Mouse (Mus musculus): ENCODE results near the gene Nol4l.

The Nol4l gene

DNA sequence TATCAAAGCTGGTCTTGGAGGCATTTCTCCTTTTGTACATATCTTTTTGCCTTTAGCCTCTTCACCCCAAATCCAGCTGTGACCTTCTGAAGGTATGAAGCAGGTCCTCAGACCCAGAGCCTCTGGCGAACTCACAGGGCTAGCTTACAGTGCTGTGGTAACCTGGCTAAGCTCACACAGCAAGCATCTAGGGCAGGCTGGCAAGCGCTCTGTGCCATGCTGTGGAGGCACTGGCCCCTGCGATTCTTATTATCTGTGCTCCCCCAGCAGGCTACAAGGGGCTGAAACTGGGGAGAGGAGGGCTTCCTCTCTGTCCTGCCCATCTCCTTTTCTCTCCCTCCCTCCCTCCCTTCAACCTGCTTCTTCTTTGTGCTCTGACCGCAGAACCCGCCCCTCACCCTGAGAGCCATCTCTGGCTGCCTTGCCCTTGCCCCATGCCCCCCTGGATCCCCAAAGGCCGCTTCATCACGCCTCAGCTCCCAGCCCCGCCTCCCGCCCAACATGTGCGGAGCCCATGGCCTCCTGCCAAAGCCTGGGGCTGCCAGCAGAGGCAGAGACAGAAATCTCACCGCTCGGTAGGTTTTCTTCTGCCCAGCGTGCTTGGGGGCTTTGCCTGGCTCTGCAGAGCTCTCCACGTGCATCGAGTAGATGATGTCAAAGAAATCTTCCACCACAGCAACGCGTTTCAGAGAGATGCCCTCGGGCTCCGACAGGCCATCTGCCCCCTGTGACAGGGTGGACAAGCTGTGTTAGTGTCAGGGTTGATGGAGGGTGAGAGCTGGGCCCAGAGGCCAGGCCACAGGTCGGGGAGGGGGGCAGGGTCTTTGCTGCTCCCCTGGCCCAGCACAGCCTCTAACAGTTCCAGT lies 46.4 kb downstream of the Nol4l start:
- peak; percentile 61 to 89 for DNase-seq (ENCODE audit: low spot score in 2 of 2)

DNA sequence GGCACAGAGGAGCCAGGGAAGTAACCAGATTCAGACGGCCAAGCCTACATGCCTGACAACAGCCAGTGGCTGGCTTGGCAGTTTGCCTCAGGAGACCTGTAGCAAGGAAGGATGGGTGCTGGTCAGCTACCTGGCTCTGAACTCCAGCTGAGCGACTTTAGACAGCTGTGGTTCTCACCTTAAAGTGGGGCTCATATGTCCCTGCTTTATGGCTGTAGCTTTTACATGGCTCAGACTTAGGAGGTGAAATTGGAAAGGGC lies 48.0 kb downstream of the Nol4l start:
- no peak for DNase-seq (ENCODE audit: low spot score in 2 of 2)

DNA sequence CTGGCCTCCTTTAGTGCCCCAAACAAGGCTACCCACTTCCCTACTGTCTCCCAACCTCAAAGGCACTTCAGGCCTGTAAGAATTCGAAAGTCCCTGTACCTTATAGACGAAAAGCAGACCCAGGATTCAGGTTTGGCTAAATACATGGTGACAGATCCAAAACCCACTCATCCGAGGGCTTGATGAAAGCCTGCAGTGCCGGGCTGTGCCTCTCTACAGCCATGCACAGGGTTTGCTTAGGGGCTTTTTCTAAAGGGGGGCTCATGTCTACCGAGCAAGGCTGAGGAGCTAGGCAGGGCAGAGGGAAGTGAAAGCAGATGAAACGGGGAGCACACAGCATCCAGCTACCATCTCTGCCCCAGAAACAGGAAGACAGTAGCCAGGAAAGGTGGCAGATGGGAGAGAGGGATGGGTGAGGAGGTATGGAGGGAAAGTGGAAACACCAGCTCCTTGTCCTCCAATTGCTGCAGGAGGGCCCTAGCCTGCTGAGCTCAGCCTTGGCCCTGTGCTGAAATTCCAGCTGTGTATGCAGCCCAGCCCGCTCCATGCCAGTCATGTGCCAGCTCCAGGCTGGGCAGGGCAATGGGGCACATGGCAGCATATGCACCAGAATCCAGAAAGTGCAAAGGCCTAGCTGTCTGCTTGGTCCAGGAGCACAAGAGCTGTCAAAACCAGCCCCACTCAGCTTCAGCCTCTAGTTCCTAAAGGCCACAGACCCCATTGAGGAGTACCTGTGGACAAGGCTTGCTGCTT lies 48.5 kb downstream of the Nol4l start:
- DNase-seq (ENCODE audit: low spot score in 2 of 2), result peak in 1 of 2 experiments; percentile 36

DNA sequence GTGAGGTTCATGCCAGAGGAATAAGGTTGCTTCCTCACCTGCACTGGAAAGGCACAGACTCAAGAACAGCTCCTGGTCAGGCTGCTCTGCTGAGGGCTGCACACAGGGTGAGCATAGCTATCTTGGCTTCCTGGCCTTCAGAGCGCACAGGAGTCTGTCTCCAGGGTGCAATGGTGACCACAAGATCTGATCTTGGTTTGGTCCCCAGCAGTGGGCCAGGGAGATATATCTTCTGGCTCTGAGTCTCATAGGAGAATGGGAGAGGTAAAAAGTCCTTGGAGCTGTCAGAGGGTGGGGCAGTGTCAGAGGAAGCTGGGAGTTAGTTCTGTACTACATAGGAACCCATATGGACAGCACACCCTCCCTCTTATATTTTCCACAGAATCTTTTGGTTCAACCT lies 50.3 kb downstream of the Nol4l start:
- no peak for DNase-seq (ENCODE audit: low spot score in 2 of 2)

DNA sequence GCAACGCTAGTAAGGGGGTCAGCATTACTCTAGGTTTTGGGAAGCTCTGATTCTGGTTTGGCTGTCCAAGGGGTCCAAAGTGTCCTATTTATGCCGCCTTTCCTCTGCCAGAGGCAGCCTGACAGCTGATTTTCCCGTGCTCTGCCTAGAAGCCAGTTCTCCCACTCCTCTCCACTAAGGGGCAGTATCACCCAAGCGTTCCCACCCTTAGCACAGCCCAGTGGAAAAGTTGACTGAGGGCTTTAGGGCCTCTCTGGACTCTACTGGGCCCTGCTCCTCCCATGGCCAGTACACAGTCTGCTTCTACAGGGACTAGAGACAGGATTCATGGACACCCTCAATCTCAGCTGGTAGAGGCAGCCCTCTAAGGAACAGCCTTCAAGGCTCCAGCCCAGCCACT lies 51.2 kb downstream of the Nol4l start:
- DNase-seq (ENCODE audit: low spot score in 2 of 2), result peak; percentile 57 to 83

DNA sequence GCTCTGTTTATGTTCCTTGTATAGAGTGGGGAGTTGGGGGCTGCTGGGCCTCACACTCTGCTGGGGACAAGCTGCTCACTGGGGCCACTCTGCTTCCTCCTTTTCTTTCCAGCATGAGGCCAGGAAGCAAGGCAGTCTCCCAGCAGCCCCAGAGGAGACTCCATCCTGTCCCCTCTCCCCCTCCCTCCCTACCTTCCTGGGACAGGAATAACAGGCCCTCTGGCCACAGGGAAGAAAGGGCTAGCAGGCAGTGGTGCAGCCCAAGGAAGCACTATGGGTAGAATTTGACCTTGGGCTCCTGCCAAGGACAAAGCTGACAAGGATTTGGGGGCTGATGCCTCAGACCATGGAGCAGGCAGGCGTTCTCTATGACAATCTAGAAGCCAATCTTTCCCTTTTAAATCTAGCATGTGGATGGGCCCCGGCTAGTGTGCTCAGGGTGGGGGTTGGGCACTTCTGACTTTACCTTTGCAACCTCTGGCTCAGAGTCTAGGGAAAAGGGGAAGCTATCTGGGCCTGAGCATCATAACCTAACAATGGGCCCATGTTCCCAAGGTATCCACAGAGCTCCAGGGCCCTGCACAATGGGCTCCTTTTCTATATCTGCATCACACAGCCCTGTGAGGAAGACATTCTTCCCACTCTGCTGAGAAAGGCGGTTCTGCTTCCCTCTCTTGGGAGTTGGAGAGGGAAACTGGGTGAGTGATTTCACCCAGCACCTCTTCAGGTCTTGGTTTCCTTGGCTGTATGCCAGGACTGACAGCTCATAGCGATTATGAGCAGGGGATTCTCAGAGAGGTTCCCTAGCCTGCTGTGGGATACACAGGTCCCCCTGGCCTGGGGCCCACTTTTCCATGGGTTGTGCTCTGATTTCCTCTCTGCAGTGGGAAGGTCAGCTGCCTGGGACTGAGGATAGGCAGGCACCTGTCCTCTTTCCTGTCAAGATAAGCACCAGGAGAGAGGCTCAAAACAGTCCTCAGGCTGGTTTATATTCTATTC lies 54.4 kb downstream of the Nol4l start:
- DNase-seq (ENCODE audit: low spot score in 2 of 2), result no peak

DNA sequence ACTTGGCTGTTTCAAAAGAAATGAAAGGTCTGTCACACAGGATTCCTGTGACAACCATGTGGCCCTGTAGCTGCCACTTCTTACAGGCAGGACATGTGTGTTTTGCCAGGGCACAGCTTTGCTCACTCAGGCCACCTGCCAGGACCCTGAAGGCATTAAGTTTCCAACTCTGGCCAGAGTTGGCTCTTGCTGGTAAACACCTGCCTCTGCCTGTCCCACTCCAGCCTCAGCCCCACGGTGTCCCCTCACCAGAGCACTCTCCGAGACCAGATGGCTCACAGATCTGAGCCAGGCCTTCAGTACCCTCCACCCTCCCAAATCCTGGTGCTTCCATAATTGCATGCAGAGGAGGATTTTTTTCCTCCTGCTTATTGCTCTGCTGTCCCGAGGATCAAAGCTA lies 58.8 kb downstream of the Nol4l start:
- DNase-seq (ENCODE audit: low spot score in 2 of 2), result peak in 1 of 2 experiments; percentile 57

DNA sequence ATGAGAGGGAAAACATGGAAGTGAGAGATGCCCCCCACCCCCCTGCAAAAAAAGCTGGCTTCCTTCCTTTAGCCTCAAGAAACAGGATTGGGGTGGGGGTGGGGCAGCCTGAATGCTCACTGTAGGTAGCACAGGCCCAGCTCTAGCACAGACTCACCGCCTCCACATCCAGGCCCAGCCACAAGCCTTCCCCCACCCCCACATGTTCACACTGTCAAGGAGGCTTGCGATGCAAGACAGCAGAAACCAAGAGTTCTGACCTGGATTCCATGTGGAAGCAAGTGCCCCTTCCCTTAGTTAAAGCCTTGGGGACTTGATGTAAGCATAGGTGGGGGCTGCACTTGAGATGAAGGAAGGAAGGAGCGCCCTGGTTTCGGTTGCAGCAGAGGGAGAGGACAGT lies 60.0 kb downstream of the Nol4l start:
- DNase-seq (ENCODE audit: low spot score in 2 of 2), result no peak

DNA sequence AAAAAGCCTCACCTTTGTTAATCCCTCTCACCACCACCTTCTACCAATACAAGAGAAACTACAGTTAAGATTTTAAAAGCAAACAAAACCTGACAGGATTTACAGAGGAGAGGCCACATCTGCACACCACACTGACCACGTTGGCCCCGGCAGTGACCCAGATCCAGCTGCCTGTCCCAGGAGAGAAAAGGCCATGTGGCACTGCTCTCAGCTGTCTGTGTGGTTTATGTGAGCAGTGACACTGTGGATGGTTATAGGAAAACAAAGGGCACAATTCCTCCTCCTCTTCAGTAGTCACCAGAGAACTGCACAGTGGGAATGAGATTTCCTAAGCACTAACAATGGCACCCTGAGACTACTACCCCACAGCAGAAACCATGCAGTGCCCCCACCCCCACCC lies 60.5 kb downstream of the Nol4l start:
- DNase-seq (ENCODE audit: low spot score in 2 of 2), result no peak

DNA sequence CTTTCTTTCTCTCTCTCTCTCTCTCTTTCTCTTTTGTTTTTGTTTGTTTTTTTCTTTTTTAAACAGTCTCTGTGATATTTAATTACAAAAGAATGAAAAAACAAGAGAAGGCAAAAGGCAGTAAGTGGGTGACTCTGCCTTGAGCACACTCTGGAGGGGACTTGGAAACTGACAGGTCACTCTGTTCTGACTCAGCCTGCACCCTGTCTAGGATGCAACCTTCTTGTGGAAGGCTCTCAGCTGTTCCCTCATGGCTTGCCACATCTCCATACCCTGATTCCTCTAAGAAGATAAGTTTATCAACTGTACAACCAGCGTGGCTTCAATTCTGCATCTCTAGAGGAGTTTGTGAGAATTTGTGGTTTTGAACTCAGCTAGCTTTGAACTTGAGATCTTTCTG lies 62.4 kb downstream of the Nol4l start:
- DNase-seq (ENCODE audit: low spot score in 2 of 2), result no peak

DNA sequence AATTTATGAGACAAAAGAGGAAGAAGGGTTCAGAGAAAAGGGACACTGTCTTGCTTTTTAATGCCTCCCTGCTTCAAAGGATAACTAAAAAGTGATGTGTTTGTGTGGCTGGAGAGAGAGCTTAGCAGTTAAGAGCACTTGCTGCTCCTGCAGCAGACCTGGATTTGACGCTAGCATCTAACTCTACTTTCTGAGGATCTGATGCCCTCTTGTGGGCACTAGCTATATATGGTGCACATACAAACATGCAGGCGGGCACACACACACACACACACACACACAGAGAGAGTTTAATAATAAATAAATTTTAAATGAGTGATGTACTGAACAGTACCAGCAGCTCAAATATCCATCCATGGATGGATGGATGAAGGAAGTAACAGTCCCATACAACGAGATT lies 66.5 kb downstream of the Nol4l start:
- no peak for DNase-seq (ENCODE audit: low spot score in 2 of 2)

DNA sequence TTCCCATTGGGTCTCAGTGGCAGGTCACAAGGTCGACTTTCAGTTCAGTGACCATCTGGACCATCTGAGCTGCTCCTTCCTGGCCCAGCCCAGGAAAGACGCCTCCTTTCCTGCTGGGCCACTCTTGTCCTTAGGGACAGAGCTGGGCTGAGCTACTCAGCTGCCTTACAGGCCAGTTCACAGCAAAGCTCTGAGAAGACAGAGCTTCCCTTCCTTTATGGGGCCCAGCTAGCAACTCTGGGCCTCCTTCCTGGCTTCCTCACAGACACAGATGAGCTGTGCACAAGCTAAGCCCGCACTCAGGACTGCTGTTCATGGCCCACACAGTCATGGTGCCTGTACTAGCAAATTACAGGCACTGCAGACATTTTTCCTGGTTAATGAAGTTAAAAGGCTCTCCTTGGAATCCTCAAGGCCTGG lies 71.7 kb downstream of the Nol4l start:
- DNase-seq (ENCODE audit: low spot score in 2 of 2), result no peak

DNA sequence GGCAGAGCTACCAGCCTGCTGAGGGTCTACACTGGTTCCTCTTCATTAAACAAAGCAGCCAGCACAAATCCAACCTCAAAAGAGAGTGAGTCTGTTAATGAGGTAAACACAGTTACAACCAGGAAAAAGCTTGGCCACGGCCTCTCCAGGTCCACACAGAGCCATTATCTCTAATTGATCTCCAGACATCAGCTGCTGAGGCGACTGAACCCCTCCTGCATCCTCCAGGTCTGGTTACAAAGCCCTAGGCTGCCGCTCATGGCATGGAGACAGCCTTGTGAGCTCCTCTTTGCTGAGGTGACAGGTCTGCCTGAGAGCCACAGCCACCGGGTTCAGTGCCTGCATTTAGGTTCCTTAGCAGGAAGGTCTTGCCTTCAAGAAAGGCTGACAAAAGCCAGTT lies 72.3 kb downstream of the Nol4l start:
- DNase-seq (ENCODE audit: low spot score in 2 of 2), result no peak

DNA sequence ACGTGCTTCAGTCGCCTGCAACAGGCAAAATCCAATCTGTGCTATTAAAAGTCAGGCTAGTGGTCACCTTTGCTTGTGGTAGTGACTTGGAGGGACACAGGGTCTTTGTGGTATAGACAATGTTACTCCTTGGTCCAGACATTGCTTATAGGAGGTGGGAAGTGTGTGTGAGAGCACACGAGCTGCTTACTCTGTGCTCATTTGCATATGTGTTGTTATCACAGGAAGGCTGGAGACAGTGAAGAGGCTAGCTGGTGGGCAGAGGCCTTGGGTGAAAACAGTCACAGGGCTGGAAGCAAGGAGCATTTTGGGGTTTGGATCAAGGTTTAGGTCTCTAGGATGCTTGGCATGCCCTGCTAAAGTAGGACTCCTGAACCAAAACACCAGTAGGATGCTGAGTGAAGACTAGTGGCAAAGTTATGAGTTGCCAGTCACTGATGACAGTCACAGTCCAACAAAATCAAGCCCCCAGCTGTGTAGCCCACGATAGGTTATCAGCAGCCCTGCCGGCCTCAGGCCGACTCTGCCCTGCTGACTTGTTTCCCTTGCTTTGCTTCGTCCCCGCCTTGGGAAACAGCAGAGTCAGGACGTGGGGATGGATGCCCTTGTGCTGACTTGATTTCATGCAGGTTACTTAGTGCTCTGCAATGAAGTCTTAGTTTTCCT lies 74.8 kb downstream of the Nol4l start:
- DNase-seq (ENCODE audit: low spot score in 2 of 2), result no peak

DNA sequence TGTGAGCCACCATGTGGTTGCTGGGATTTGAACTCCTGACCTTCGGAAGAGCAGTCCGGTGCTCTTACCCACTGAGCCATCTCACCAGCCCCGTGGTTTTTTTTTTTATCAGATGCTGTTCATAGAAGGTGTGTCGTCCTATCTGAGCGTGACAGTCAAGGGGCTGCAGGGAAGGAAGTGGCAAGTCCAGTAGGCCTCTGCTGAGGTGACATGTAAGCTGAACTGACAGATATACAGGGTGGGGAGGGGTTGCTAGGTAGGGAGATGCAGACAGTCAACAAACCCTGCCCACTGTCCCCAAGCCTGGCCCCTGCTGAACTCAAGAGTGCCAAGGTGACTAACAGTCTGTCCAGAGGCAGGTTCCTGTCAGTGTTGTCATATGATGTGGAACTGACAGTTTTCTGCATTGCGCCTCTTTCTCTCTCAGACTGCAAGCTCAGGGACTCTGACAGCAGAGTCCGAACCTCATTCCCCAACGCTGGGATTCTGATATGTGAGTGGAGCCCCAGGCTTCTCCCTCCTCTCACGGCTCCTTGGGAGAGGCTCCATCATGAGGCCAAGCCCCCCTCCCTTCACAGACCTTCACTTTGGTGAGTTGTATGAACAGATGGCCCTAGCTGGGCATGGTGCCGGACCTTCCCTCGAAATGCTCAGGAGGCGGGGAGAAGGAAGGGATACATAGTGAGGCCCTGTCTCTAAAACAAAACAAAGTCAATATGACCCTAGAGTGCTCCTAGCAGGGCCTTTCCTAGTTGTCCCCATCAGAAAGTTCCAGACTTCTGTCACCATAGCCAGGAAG lies 75.6 kb downstream of the Nol4l start:
- DNase-seq (ENCODE audit: low spot score in 2 of 2), result peak in 1 of 2 experiments; percentile 46

DNA sequence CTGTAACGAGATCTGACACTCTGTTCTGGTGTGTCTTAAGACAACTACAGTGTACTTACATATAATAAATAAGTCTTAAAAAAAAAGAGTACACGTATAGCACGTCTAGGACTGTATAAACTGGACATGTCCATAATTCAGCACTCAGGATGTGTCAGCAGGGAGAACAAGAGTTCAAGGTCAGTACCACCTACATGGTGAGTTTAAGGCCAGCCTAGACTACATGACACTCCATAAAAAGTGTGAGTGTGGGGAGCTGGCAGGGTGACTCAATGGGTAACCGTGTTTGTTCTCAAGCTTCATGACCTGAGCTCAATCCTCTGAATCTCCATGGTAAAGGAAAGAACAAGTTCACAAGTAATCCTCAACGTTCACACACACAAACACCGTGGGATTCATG lies 81.3 kb downstream of the Nol4l start:
- DNase-seq (ENCODE audit: low spot score in 2 of 2), result no peak

DNA sequence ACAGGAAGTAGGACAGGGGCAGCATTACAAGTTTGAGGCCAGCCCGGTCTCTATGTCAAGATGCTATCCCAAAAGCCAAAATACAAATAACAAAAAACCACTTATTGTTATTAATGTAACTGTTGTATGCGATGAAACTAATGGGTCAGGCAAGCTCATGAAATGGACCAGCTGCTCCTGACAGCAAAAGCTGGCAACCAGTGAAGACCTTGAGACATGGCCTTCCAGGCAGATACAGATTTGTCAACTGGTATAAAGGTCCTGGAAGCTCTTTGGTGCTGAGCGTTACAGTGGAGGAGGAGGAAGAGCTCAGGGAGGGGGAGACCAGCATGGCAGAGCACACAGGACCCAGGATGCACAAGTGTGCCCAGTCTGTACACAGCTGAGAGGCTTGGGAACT lies 82.1 kb downstream of the Nol4l start:
- DNase-seq (ENCODE audit: low spot score in 2 of 2), result no peak

DNA sequence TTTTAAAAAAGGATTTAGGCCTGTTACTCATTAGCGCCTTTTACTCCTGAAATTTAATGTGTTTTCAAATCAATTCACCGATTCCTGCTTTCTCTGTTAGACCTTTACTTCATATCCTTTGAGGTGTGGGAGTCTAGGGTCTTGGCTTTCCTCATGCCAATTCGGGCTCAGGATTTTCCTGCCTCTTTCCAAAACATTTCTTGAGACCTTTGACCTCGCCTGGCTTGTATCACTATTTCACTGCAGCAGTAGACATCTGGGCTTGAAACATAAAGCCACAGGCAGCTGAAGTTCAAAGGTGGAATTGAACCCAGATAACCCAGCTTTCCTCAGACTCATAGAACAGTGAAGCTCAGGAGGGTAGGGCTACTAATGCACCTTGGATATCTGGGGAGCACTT lies 83.3 kb downstream of the Nol4l start:
- no peak for DNase-seq (ENCODE audit: low spot score in 2 of 2)

DNA sequence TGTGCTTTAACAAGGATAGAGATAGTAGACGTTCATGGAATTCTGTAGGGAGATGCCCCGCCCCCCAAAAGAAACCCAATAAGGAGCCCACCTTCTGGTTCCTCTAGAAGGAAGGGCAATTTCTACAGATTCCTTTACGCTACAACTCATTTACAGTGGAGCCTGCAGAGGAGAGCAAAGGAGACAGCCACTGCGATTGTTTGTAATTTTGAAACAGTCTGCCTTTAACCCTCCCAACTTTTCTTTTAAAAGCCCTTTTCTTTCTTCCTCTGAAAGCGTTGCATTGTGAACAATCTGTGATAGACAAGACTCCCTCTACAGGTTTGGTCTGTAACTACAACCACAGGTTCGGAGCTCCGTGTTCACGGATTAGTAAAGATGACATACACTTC lies 83.8 kb downstream of the Nol4l start:
- peak in 1 of 2 experiments; percentile 49 for DNase-seq (ENCODE audit: low spot score in 2 of 2)

DNA sequence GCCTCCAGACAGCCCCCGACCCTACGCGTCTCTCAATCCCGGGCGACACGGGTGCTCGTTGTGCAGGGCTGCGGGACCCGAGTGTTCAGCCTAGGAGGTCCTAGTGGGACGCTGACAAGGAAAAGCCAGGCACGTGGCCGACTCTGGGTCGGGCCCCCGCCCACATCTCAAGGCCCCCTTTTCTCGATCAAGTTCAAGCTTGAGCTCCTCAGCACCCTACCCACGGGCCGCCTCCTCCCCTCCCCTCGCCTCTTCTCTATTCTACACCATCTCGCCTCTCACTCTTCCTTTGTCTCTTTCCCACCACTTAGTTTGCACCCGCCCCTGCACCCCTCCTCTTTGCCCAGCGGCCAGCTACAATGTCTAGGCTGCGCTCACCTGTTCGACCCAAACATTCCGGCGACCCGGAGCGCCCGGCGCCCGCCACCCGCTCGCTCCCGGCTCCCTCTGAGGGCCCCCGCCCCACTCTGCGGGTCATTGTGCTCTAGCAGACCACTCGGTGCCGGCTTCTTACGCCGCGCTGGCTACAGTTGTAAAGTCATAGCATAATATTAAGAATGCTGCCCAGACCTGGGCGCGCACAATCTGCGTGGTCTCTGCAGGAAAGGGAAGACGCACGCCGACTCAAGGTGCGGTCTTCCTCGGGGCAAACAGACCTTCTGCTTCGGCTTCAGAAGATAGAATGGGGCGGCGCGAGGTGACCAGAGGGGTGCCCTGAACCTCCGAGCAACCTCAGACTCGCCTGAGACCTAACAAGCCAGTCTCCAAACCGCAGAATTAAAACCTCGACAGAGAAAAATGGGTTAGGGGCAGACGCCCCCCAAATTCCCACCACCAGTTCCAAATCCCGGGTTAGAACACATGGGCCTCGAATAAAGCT lies 84.4 kb downstream of the Nol4l start:
- peak in 1 of 2 experiments; percentile 41 for DNase-seq (ENCODE audit: low spot score in 2 of 2)
